Mouse (Mus musculus) G1E (cell line): ENCODE measurements around the gene Tubg1.

ENCODE experiments used
- CTCF ChIP-seq: IDR thresholded peaks from 2 replicates; pipeline ENCODE4 v1.5.1; 2012; ENCODE audit warnings: low read depth, low read length, inconsistent platforms, mixed read lengths
- GATA1 ChIP-seq: IDR thresholded peaks from 2 replicates; pipeline ENCODE4 v1.6.1; 2012; ENCODE audit warnings: borderline replicate concordance, low read length, inconsistent platforms, mixed read lengths
- GATA2 ChIP-seq: IDR thresholded peaks from 2 replicates; pipeline ENCODE4 v1.6.1; 2012; ENCODE audit warnings: low read depth, low read length, inconsistent platforms, borderline replicate concordance
- POLR2AphosphoS5 ChIP-seq: IDR thresholded peaks from 2 replicates; pipeline ENCODE4 v1.6.1; 2012; ENCODE audit warnings: low read depth, low read length, inconsistent platforms; ENCODE audit not compliant: insufficient replicate concordance
- TAL1 ChIP-seq: conservative IDR thresholded peaks from 2 replicates; pipeline ENCODE4 v1.6.1; 2012; ENCODE audit warnings: low read depth, low read length, inconsistent platforms, mixed read lengths

GRCm38 (mm10) chr11:101094930-101095313 lies 24.8 kb upstream of the Tubg1 start:
- TF ChIP-seq CTCF (no peak), GATA1 (no peak), POLR2AphosphoS5 (no peak), TAL1 (no peak), GATA2 (no peak)
